Mouse (Mus musculus): Measurements from ENCODE around the gene Rnf157. TPM values are rescaled to one million over a fixed set of nuclear protein-coding genes. Genes with fewer than 3 reads are reported as not detected.
A peak's percentile ranks its signal among the peaks of the same experiment; 100 is the strongest.
"Not testable (repeated sequence)": the region's sequence is repeated elsewhere in the genome, so short reads cannot be mapped to it uniquely, and the experiment has no call there.

Gene Rnf157
- total RNA-seq, 2 experiments from 2014 or later, result 252 to 278 TPM

GRCm38 (mm10) chr11:116360915-116361314 lies 51.9 kb downstream of the Rnf157 start:
- intact Hi-C loops (cut with DNase I); DNase-seq (ENCODE audit: low spot score in 2 of 2): not testable (repeated sequence)

- intact Hi-C loops (cut with DNase I), result no loop called here
- no peak for DNase-seq (ENCODE audit: low spot score in 2 of 2)
Measured at GRCm38 (mm10) chr11:116359652-116360051, 53.2 kb downstream of the Rnf157 start.

- intact Hi-C loops (cut with DNase I), result no loop called here
- DNase-seq (ENCODE audit: low spot score in 2 of 2), result no peak
Measured at GRCm38 (mm10) chr11:116358926-116359637, 53.8 kb downstream of the Rnf157 start.

DNA sequence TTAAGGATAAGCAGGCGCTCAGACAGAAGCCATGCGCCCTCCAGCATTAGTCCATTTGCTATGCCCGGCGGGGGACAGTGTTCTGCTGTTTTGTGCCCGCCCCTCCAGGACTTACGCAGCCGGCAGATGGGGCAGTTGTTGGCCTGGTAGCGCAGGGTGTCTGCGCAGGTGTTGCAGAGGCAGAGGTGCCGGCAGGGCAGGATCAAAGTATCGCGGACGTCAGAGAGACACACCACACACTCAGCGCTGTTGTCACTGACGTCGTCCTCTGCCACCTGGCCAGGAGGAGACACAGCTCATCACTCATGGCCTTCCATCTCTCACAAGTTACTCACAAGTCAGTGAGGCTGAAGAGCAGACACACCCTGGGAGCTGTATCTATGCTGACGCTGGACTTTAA lies 58.3 kb downstream of the Rnf157 start:
- intact Hi-C loops (cut with DNase I), result no loop called here
- DNase-seq (ENCODE audit: low spot score in 2 of 2), result no peak

DNA sequence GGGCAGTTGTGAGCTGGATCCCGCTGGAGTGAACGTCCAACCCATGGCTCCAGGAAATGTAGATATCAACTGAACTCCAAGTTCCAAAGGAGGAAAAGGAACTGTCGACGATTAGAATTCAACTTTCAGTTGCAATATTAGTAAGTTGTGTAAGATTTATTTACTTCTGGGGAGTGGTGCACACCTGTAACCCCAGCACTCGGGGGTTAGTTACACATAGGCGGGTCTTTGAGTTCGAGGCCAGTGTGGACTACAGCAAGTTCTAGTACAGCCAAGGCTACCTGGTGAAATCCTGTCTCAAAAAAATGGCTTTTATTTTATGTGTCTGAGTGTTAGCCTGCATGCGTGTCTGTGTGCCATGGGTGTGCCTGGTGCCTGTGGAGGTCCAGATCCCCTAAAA lies 59.3 kb downstream of the Rnf157 start:
- intact Hi-C loops (cut with DNase I), result no loop called here

GRCm38 (mm10) chr11:116351294-116351693 lies 61.5 kb downstream of the Rnf157 start:
- intact Hi-C loops (cut with DNase I), result no loop called here

More for the DNA sequence above, 59.3 kb downstream of the Rnf157 start:
- no peak for DNase-seq (ENCODE audit: low spot score in 2 of 2)

DNA sequence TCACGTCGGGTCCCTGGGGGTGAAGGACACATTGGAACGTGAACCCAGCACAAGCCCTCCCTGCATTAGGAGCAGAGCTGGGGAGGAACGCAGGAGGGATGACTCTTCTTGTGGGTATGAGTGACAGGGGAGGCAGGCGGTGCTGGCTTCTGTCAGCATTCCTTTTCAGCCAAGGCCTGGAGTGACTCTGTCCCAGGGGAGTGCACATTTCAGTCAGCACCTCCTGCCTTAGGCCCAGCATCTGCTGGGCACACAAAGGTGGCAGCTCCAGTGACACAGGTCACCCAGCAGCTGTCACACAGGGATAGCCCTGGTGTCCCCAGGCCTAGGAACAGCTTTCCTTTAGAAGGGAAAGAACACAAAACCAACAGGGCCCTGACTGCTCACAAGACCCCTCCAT lies 64.9 kb downstream of the Rnf157 start:
- intact Hi-C loops (cut with DNase I), result no loop called here
- DNase-seq (ENCODE audit: low spot score in 2 of 2), result no peak

More at GRCm38 (mm10) chr11:116351294-116351693, 61.5 kb downstream of the Rnf157 start:
- no peak for DNase-seq (ENCODE audit: low spot score in 2 of 2)

GRCm38 (mm10) chr11:116347012-116347411 lies 65.8 kb downstream of the Rnf157 start:
- intact Hi-C loops (cut with DNase I), result no loop called here
- DNase-seq (ENCODE audit: low spot score in 2 of 2), result no peak

GRCm38 (mm10) chr11:116342069-116342791 lies 70.6 kb downstream of the Rnf157 start:
- intact Hi-C loops (cut with DNase I), result no loop called here
- DNase-seq (ENCODE audit: low spot score in 2 of 2), result no peak

DNA sequence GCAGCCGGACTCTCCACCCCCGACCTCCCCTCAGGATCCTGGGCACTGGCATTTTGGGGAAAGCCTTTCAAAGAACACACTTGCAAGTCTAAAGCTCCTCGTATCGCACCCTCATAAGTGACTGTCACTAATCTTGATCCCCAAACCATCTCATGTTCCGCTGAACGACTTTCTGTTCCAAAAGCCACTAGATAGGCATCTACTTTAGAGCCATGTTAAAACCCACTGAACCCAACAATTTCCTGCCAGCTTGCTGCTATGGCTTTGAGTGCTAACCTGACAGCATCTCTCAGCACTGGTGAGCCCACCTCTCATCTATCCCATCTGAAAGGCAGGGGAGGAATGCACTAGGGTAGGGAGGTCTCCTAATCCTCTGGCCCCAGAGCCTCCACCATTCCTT lies 75.3 kb downstream of the Rnf157 start:
- intact Hi-C loops (cut with DNase I), result no loop called here

DNA sequence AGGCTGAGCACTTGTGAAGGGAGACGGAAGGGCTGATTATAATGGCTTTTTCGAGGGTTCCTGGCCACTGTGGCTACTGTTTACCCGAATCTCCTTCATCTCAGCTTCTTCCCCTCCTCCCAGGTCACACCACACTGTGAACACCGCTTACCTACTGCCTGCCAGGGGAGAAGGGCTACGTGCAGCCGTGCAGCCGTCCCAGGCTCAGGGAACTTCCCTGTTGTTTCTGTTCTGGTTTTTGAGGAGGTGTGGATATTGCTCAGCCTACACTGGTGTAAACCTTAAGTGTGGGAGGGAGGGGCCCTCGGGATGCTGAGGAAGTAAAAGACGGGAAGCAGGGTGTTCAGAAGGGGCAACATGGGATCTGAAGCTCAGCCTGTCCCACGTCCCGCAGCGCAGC lies 75.8 kb downstream of the Rnf157 start:
- DNase-seq (ENCODE audit: low spot score in 2 of 2), result no peak
- intact Hi-C loops (cut with DNase I), result no loop called here

More for the DNA sequence above, 75.3 kb downstream of the Rnf157 start:
- DNase-seq (ENCODE audit: low spot score in 2 of 2), result no peak

GRCm38 (mm10) chr11:116336393-116336792 lies 76.4 kb downstream of the Rnf157 start:
- intact Hi-C loops (cut with DNase I), result no loop called here
- DNase-seq (ENCODE audit: low spot score in 2 of 2), result no peak

GRCm38 (mm10) chr11:116335244-116336036 lies 77.4 kb downstream of the Rnf157 start, which contains the start of gene Foxj1:
Gene Foxj1 (minus strand): TSS chr11:116335399.
- intact Hi-C loops (cut with DNase I), result loop anchor here (1.0 kb wide), 1 partner anchor 16 kb away; no protein-coding TSS in a partner anchor
- DNase-seq (ENCODE audit: low spot score in 2 of 2), result peak; percentile 96 to 98

DNA sequence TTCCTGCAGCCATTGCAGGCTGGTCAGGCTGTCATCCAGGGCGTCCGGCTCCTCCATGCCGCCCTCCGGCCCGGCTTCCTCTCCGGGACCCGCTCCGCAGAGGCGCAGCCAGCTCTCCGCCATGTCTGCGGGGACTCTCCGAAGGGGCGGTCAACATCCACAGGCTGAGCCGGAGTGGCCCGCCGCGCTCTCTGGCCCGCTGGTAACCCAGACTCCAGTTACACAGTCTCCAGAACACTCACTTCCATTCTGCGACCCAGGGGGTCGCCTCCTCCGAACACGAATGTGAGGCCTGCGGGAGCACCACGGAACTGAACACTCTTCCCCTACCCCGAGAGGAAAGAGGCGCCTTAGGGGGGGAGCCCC lies 78.4 kb downstream of the Rnf157 start:
- intact Hi-C loops (cut with DNase I), result no loop called here
- no peak for DNase-seq (ENCODE audit: low spot score in 2 of 2)

DNA sequence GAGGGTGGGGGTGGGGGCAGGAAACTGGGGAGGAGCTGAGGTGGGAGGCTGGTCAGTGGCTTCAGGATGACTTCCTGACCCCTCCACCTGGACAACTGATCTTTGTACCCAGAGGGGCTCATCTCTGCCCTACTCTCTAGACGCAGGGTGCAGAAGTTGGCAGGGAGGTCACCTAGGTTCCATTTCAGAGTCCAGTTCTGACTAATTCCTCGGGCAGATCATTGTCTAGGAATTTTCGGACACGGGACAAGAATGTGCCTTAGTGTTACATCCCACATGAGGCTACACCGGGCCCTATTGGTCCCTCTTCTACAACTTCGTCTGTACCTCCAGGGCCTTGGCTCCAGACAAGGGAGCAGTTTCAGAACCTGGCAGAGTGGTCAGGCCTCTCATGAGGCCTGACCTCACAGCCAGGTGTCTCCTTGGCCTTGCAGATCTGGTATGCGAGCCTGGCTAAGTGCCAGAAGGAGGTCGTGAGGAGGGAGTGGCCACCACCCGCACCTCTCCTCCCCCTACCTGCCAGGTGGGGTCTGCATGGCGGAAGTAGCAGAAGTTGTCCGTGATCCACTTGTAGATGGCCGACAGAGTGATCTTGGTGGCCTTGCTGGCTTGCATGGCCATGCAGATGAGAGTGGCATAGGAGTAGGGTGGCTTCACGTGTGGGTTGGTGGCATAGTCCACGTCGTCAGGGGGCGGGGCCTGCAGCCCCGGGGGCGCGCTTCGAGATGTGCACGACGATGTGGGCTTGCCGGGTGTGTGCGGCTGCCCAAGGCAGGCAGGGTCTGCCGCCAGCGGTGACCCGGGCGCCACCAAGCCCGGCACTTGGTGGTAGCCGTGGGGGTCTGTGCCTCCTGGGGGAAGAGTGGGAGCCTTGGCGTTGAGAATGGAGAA lies 79.1 kb downstream of the Rnf157 start:
- DNase-seq (ENCODE audit: low spot score in 2 of 2), result no peak
- intact Hi-C loops (cut with DNase I), result no loop called here

- intact Hi-C loops (cut with DNase I), result no loop called here
- DNase-seq (ENCODE audit: low spot score in 2 of 2), result no peak
Measured at GRCm38 (mm10) chr11:116332983-116333270, 79.9 kb downstream of the Rnf157 start.

DNA sequence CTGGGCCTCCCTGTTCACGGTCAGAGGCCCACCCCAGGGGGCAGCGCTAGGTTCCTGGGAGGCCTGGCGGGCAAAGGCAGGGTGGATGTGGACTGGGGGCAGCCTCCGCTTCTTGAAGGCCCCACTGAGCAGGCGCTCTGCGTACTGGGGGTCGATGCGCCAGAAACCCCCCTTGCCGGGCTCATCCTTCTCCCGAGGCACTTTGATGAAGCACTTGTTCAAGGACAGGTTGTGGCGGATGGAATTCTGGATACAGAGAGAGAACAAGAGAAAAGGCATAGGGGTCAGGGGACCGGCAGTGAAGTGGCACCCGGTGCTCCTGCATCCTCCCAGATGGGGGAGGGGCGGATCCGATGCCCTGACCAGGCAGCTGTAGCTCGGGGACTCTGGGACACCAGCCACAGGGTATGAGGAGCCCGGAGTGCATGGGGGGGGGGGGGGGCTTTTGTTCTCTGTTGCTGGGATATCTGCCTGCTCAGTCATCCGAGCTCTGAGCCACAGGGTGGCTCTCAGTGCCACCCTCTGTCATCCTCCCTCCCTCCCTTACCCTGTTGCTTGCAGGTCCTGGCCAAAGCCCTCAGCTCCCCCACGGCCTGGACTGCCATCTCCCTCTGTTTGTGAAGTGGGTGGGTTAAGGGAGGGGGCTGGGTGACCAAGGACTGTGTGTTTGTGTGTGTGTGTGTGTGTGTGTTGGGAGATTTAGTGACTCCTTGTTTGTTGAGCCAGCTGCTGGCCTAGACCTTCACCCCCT lies 80.4 kb downstream of the Rnf157 start:
- DNase-seq (ENCODE audit: low spot score in 2 of 2), result peak in 1 of 2 experiments; percentile 24
- intact Hi-C loops (cut with DNase I), result no loop called here

DNA sequence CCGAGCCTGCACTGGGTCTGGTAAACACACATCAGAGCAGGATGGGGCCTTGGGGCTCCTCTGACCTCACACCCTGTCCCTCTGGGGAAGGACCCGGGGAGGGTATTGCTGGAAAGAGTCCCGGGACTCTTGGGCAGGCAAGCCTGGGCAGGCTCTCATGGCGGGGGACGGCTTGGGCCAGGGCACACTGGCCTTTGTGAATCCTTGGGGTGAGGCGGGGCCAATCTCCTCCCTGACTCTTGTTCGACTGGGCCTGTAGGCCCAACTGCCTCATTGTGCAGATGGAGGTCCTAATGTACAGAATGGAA lies 82.7 kb downstream of the Rnf157 start:
- peak in 1 of 2 experiments; percentile 27 for DNase-seq (ENCODE audit: low spot score in 2 of 2)
- intact Hi-C loops (cut with DNase I), result no loop called here

Measured in left cerebral cortex, postnatal 25 days (tissue).